7 mouse cellular contexts compared by ENCODE assay signal in the genomic region with DNA sequence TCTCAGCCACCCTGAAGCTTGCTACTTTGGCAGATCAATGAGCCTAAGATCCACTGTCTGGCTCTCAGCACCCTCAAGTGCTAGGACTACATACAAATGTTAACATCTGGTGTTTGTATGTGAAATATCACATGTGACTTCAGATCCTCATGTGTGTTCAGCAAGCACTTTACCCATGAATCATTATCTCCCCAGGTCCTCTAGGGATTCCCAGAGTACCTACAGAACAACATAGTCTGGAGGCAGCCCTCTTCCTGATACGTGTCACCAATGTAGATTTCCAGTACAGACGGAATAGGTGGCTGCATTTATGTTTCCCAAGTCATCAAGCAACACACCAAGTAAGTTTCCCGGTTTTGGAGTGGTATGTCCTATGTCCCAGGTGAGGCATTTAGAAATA. TPM values are rescaled to one million over a fixed set of nuclear protein-coding genes. Genes with fewer than 3 reads are reported as not detected.
DNase-seq lines count a peak whose midpoint lies in the region; ATAC-seq and TF ChIP-seq lines count a peak whose summit lies in the region.

No protein-coding gene starts in this region.

- peak overlapping the region; percentile 70 for H3K4me3 ChIP-seq in lung, postnatal 0 days (ENCODE audit: low read depth, low read length)
- peak overlapping the region; percentile 84 for H3K4me3 ChIP-seq in forebrain, embryonic 12.5 days (replicated peaks)
- peak overlapping the region; percentile 91 for H3K4me3 ChIP-seq in liver, embryonic 11.5 days (ENCODE audit: low read depth, low read length)
- H3K4me3 ChIP-seq in small intestine, adult 2 months (ENCODE audit: low read depth, low read length) = peak overlapping the region; percentile 89

- 0% methylated on average over 3 of the region's 3 CpGs for WGBS in lung, postnatal 0 days
- WGBS in forebrain, embryonic 12.5 days = 0% methylated on average over 3 of the region's 3 CpGs
- 2% methylated on average over 3 of the region's 3 CpGs for WGBS in liver, embryonic 11.5 days
- WGBS in small intestine, adult 2 months = 0% methylated on average over 3 of the region's 3 CpGs

- H3K36me3 ChIP-seq in lung, postnatal 0 days (ENCODE audit: insufficient read depth, low read length) = no peaks in the 10 kb centered on the region
- H3K36me3 ChIP-seq in forebrain, embryonic 12.5 days (replicated peaks) = peaks cover 3% of the 10 kb centered on the region; the same call in 1 of the 2 replicates
- peaks cover 4% of the 10 kb centered on the region; the same call in 1 of the 2 replicates for H3K36me3 ChIP-seq in liver, embryonic 11.5 days (ENCODE audit: control insufficient read depth, insufficient read depth, low read length)
- H3K36me3 ChIP-seq in small intestine, adult 2 months (ENCODE audit: control insufficient read depth, insufficient read depth, low read length) = no peaks in the 10 kb centered on the region

- intact Hi-C loops in gastrocnemius, postnatal 36 days (cut with DNase I) = loop anchor here (2.0 to 10.0 kb wide), 3 partner anchors 137 to 196 kb away; a partner anchor contains a TSS

- no peak for TF ChIP-seq EP300 in lung, postnatal 0 days (IDR thresholded peaks at IDR 0.05)

- DNase-seq in lung, postnatal 0 days (ENCODE audit: low spot score) = peak; percentile 26
- DNase-seq in lung, postnatal 10 days = no peak
- DNase-seq in brain, embryonic 18.5 days (ENCODE audit: low read depth, low spot score) = peak; percentile 4
- peak; percentile 31 for DNase-seq in liver, embryonic 11.5 days (ENCODE audit: low spot score)
- no peak for DNase-seq in gastrocnemius, postnatal 36 days

- no peak for TF ChIP-seq CTCF in lung, postnatal 0 days (IDR thresholded peaks at IDR 0.05)
- TF ChIP-seq CTCF in small intestine, adult 2 months (IDR thresholded peaks at IDR 0.05; ENCODE audit: extremely low read depth, insufficient read length, insufficient replicate concordance, low read depth, low read length) = no peak

- H3K4me2 ChIP-seq in lung, postnatal 0 days (replicated peaks; ENCODE audit: low read depth, low read length) = peak overlapping the region; percentile 97
- H3K4me2 ChIP-seq in forebrain, embryonic 12.5 days = peak overlapping the region; percentile 84
- H3K4me2 ChIP-seq in liver, embryonic 11.5 days = peak overlapping the region; percentile 85

- H3K4me1 ChIP-seq in lung, postnatal 0 days (ENCODE audit: insufficient read depth, low read depth, low read length) = peaks cover 4% of the 10 kb centered on the region; the same call in 1 of the 2 replicates
- H3K4me1 ChIP-seq in forebrain, embryonic 12.5 days = peaks cover 16% of the 10 kb centered on the region
- H3K4me1 ChIP-seq in liver, embryonic 11.5 days (replicated peaks; ENCODE audit: control insufficient read depth, insufficient read depth, low read length) = 0 out of 2 replicates have a peak, but pooled peaks cover 2% of the 10 kb centered on the region
- H3K4me1 ChIP-seq in small intestine, adult 2 months (ENCODE audit: control insufficient read depth, insufficient read depth, insufficient read length, low read length) = peaks cover 4% of the 10 kb centered on the region; the same call in 1 of the 2 replicates

- H3K27ac ChIP-seq in lung, postnatal 0 days (ENCODE audit: low read length) = peak overlapping the region; percentile 81
- peak overlapping the region; percentile 83 for H3K27ac ChIP-seq in forebrain, embryonic 12.5 days
- H3K27ac ChIP-seq in liver, embryonic 11.5 days (ENCODE audit: low read depth, low read length) = peak overlapping the region; percentile 79
- no peak overlapping the region for H3K27ac ChIP-seq in small intestine, adult 2 months (ENCODE audit: insufficient read depth, low read depth, low read length)

- H3K9ac ChIP-seq in lung, postnatal 0 days (replicated peaks; ENCODE audit: low read depth) = peak overlapping the region; percentile 73
- peak overlapping the region; percentile 78 for H3K9ac ChIP-seq in forebrain, embryonic 12.5 days
- H3K9ac ChIP-seq in liver, embryonic 11.5 days (ENCODE audit: low read depth, low read length) = peak overlapping the region; percentile 92

- ATAC-seq in lung, postnatal 0 days = no peak
- ATAC-seq in forebrain, embryonic 12.5 days (ENCODE audit: low FRiP score) = peak; percentile 2; the same call in 1 of the 2 replicates
- ATAC-seq in liver, embryonic 11.5 days (replicated peaks; ENCODE audit: low FRiP score) = peak; percentile 14; the same call in 1 of the 2 replicates

- no peaks in the 10 kb centered on the region for H3K9me3 ChIP-seq in lung, postnatal 0 days (ENCODE audit: low read length)
- H3K9me3 ChIP-seq in forebrain, embryonic 12.5 days = no peaks in the 10 kb centered on the region
- H3K9me3 ChIP-seq in liver, embryonic 11.5 days (ENCODE audit: control insufficient read depth, low read length) = no peaks in the 10 kb centered on the region

- no peak for TF ChIP-seq POLR2A in small intestine, adult 2 months (IDR thresholded peaks at IDR 0.05; ENCODE audit: low read depth, low read length)

- H3K27me3 ChIP-seq in lung, postnatal 0 days (replicated peaks; ENCODE audit: insufficient read depth, low read length) = no peaks in the 10 kb centered on the region
- H3K27me3 ChIP-seq in forebrain, embryonic 12.5 days = no peaks in the 10 kb centered on the region
- H3K27me3 ChIP-seq in liver, embryonic 11.5 days (replicated peaks; ENCODE audit: control insufficient read depth, insufficient read depth, low read length) = no peaks in the 10 kb centered on the region
- H3K27me3 ChIP-seq in small intestine, adult 2 months (ENCODE audit: control insufficient read depth, insufficient read depth, low read length) = no peaks in the 10 kb centered on the region

RNA-seq across cellular contexts. Expression of a gene that starts 0.9 kb away (rescaled TPM):
- 2.6 and 3.8 TPM in 2 replicates for polyA plus RNA-seq in lung, postnatal 0 days (2015; fragmentation: Nextera tagmentation; extraction: Ambion mirVana)
- 75.3 and 80.3 TPM in 2 replicates for polyA plus RNA-seq in forebrain, embryonic 12.5 days (2016; fragmentation: Nextera tagmentation; extraction: Ambion mirVana)
- polyA plus RNA-seq in liver, embryonic 11.5 days (2014; fragmentation: Nextera tagmentation; extraction: Ambion mirVana) = 67.0 and 79.6 TPM in 2 replicates
- 0.11 and 0.35 TPM in 2 replicates for polyA plus RNA-seq in small intestine, adult 2 months (2012; rRNA removed)
- total RNA-seq in gastrocnemius, postnatal 36 days (2021) = under 1 TPM; 0.38 to 0.42 TPM

RNA-seq across cellular contexts. Expression of a gene that starts 29.4 kb away (rescaled TPM):
- polyA plus RNA-seq in lung, postnatal 0 days (2015; fragmentation: Nextera tagmentation; extraction: Ambion mirVana) = 0.04 TPM in 2 replicates
- polyA plus RNA-seq in forebrain, embryonic 12.5 days (2016; fragmentation: Nextera tagmentation; extraction: Ambion mirVana) = 2.8 and 4.2 TPM in 2 replicates
- 0.36 and 0.45 TPM in 2 replicates for polyA plus RNA-seq in liver, embryonic 11.5 days (2014; fragmentation: Nextera tagmentation; extraction: Ambion mirVana)
- polyA plus RNA-seq in small intestine, adult 2 months (2012; rRNA removed) = 0.03 and 0.06 TPM in 2 replicates
- total RNA-seq in gastrocnemius, postnatal 36 days (2021) = under 1 TPM; 0.18 to 0.35 TPM

Comparison
In these comparisons a context has a peak if more than half of its experiments do, and no peak if none do; other contexts are left out.
1. DNase-seq: peak in lung, postnatal 0 days (single experiment), brain, embryonic 18.5 days (single experiment) and liver, embryonic 11.5 days (single experiment); none in lung, postnatal 10 days (single experiment) and gastrocnemius, postnatal 36 days (0 of 2).
2. RNA of a gene that starts 0.9 kb away (polyA plus RNA-seq): 75.3 to 80.3 TPM in forebrain, embryonic 12.5 days and 67.0 to 79.6 TPM in liver, embryonic 11.5 days; 2.6 to 3.8 TPM in lung, postnatal 0 days and 0.11 to 0.35 TPM in small intestine, adult 2 months; every median in the first group is over 10 times any median in the second.
3. Peak in every context shown above with its lines, with median percentiles within 50 percentile points of each other: H3K4me2 ChIP-seq, H3K4me3 ChIP-seq and H3K9ac ChIP-seq.